Mouse (Mus musculus) heart, embryonic 13.5 days (tissue): ENCODE measurements around the gene Hltf. TPM values are rescaled to one million over a fixed set of nuclear protein-coding genes. Genes with fewer than 3 reads are reported as not detected.
"Not testable (repeated sequence)": the region's sequence is repeated elsewhere in the genome, so short reads cannot be mapped to it uniquely, and the experiment has no call there.

Experiments used
- ATAC-seq: fragments of 200-750 bp; cut with Nextera tagmentation; 2 replicates; pipeline ENCODE4 v1.8.0; 2017; ENCODE audit warnings: moderate TSS enrichment; ENCODE audit not compliant: insufficient number of reproducible peaks, low FRiP score, low TSS enrichment; ENCODE audit errors: extremely low read depth
- H3K27ac ChIP-seq: fragments of 300-500 bp; sonication (generic); replicated peaks from 2 replicates; pipeline ENCODE4 v1.5.1; 2015; ENCODE audit warnings: moderate library complexity, mild to moderate bottlenecking, inconsistent platforms
- H3K27me3 ChIP-seq: fragments of 300-500 bp; sonication (generic); replicated peaks from 2 replicates; pipeline ENCODE4 v1.6.1; 2015; ENCODE audit warnings: mild to moderate bottlenecking, inconsistent platforms
- H3K36me3 ChIP-seq: fragments of 300-500 bp; sonication (generic); 2 replicates; pipeline ENCODE4 v1.6.1; 2015; ENCODE audit warnings: mild to moderate bottlenecking, inconsistent platforms
- H3K4me1 ChIP-seq: fragments of 300-500 bp; sonication (generic); 2 replicates; pipeline ENCODE4 v1.6.1; 2015; ENCODE audit warnings: inconsistent platforms
- H3K4me2 ChIP-seq: fragments of 300-500 bp; sonication (generic); 2 replicates; pipeline ENCODE4 v1.6.1; 2015; ENCODE audit warnings: inconsistent platforms, mild to moderate bottlenecking, moderate library complexity
- H3K4me3 ChIP-seq: fragments of 300-500 bp; sonication (generic); 2 replicates; pipeline ENCODE4 v1.5.1; 2015; ENCODE audit warnings: moderate library complexity, mild to moderate bottlenecking, inconsistent platforms
- H3K9ac ChIP-seq: fragments of 300-500 bp; sonication (generic); 2 replicates; pipeline ENCODE4 v1.6.1; 2015; ENCODE audit warnings: inconsistent platforms, mild to moderate bottlenecking, moderate library complexity
- H3K9me3 ChIP-seq: fragments of 300-500 bp; sonication (generic); 2 replicates; pipeline ENCODE4 v1.6.1; 2016; ENCODE audit warnings: inconsistent platforms
- WGBS: fragments of 180-500 bp; shearing (Covaris S2); methylation state at CpG from one replicate; pipeline ENCODE4 v1.1.7; 2015; ENCODE audit warnings: mixed read lengths; 5-methylcytosine and 5-hydroxymethylcytosine counted together
- polyA plus RNA-seq: library from polyadenylated mRNA; unstranded; fragments of >200 nt; fragmentation: Nextera tagmentation; extraction: Ambion mirVana; gene quantifications from 2 replicates; pipeline ENCODE4 v1.2.1, GENCODE M21; 2015

The Hltf gene
- polyA plus RNA-seq, 1 experiment from 2014 or later, result 14.1 TPM

- Histone ChIP-seq H3K27ac (peak overlapping the region; percentile 76), H3K9me3 (no peaks in the 10 kb centered on the region), H3K4me2 (peak overlapping the region; percentile 90), H3K9ac (peak overlapping the region; percentile 85), H3K27me3 (no peaks in the 10 kb centered on the region), H3K36me3 (peaks cover 10% of the 10 kb centered on the region), H3K4me1 (peaks cover 13% of the 10 kb centered on the region), H3K4me3 (peak overlapping the region; percentile 92)
- no peak for ATAC-seq
- 14% methylated on average over 10 of the region's 10 CpGs for WGBS
Measured at GRCm38 (mm10) chr3:20033761-20034718, 23.6 kb upstream of the Hltf start.

GRCm38 (mm10) chr3:20034719-20035404 lies 22.7 kb upstream of the Hltf start, which contains the start of gene Hps3:
TSS of gene Hps3 (minus strand) at chr3:20035315.
- H3K4me2 ChIP-seq, result peak within 1 kb of the TSS; percentile 90
- H3K36me3 ChIP-seq, result peaks cover 9% of the 10 kb centered on the region
- peaks cover 13% of the 10 kb centered on the region for H3K4me1 ChIP-seq
- no peaks in the 10 kb centered on the region for H3K9me3 ChIP-seq
- peak within 1 kb of the TSS; percentile 85 for H3K9ac ChIP-seq
- ATAC-seq, result peak; percentile 96
- peak within 1 kb of the TSS; percentile 92 for H3K4me3 ChIP-seq
- peak within 1 kb of the TSS; percentile 76 for H3K27ac ChIP-seq
- no peaks in the 10 kb centered on the region for H3K27me3 ChIP-seq
- under 1% methylated on average over 47 of the region's 47 CpGs for WGBS

- ATAC-seq, result no peak
- H3K27me3 ChIP-seq, result no peaks in the 10 kb centered on the region
- no peaks in the 10 kb centered on the region for H3K36me3 ChIP-seq
- no peak overlapping the region for H3K4me2 ChIP-seq
- peaks cover 13% of the 10 kb centered on the region for H3K4me1 ChIP-seq
- no peak overlapping the region for H3K9ac ChIP-seq
- no peak overlapping the region for H3K4me3 ChIP-seq
- H3K27ac ChIP-seq, result no peak overlapping the region
- WGBS, result 80% methylated on average over 4 of the region's 4 CpGs
- no peaks in the 10 kb centered on the region for H3K9me3 ChIP-seq
Measured at GRCm38 (mm10) chr3:20036069-20036468, 21.5 kb upstream of the Hltf start.

- H3K27me3 ChIP-seq, H3K4me3 ChIP-seq, H3K36me3 ChIP-seq, ATAC-seq, H3K9me3 ChIP-seq, H3K4me1 ChIP-seq, H3K27ac ChIP-seq, H3K4me2 ChIP-seq, H3K9ac ChIP-seq: not testable (repeated sequence)
- WGBS, result 89% methylated on average over 7 of the region's 7 CpGs
Measured at GRCm38 (mm10) chr3:20041461-20041860, 16.1 kb upstream of the Hltf start.

GRCm38 (mm10) chr3:20044736-20045135 lies 12.9 kb upstream of the Hltf start:
- not testable (repeated sequence) for H3K4me1 ChIP-seq, ATAC-seq, H3K4me2 ChIP-seq, H3K36me3 ChIP-seq, H3K4me3 ChIP-seq, H3K9ac ChIP-seq, H3K9me3 ChIP-seq, H3K27ac ChIP-seq, H3K27me3 ChIP-seq
- 66% methylated on average over 3 of the region's 3 CpGs for WGBS

GRCm38 (mm10) chr3:20058197-20058541 lies 558 bp downstream of the Hltf start:
- peaks cover 12% of the 10 kb centered on the region for H3K4me1 ChIP-seq
- H3K27me3 ChIP-seq, result no peaks in the 10 kb centered on the region
- peak overlapping the region; percentile 87 for H3K4me3 ChIP-seq
- under 1% methylated on average over 8 of the region's 9 CpGs for WGBS
- ATAC-seq, result no peak
- H3K4me2 ChIP-seq, result peak overlapping the region; percentile 80
- H3K9ac ChIP-seq, result peak overlapping the region; percentile 85
- no peaks in the 10 kb centered on the region for H3K9me3 ChIP-seq
- H3K27ac ChIP-seq, result peak overlapping the region; percentile 73; the same call in 1 of the 2 replicates
- peaks cover 26% of the 10 kb centered on the region for H3K36me3 ChIP-seq

- peak; percentile 25; the same call in 1 of the 2 replicates for ATAC-seq
Measured at GRCm38 (mm10) chr3:20076145-20077053, 18.8 kb downstream of the Hltf start.

GRCm38 (mm10) chr3:20082161-20082560 lies 24.6 kb downstream of the Hltf start:
- peak overlapping the region; percentile 60 for H3K9ac ChIP-seq
- no peaks in the 10 kb centered on the region for H3K27me3 ChIP-seq
- H3K4me2 ChIP-seq, result peak overlapping the region; percentile 52
- WGBS, result 25% methylated on average over 3 of the region's 3 CpGs
- peaks cover 31% of the 10 kb centered on the region for H3K4me1 ChIP-seq
- no peaks in the 10 kb centered on the region for H3K9me3 ChIP-seq
- peak overlapping the region; percentile 97 for H3K27ac ChIP-seq
- peak; percentile 74; the same call in 1 of the 2 replicates for ATAC-seq
- peaks cover 44% of the 10 kb centered on the region for H3K36me3 ChIP-seq
- H3K4me3 ChIP-seq, result no peak overlapping the region

More at GRCm38 (mm10) chr3:20076145-20077053, 18.8 kb downstream of the Hltf start:
- H3K4me3 ChIP-seq, result peak overlapping the region; percentile 8; the same call in 1 of the 2 replicates
- peak overlapping the region; percentile 85 for H3K27ac ChIP-seq
- peak overlapping the region; percentile 50 for H3K4me2 ChIP-seq
- H3K4me1 ChIP-seq, result peaks cover 25% of the 10 kb centered on the region
- H3K9ac ChIP-seq, result no peak overlapping the region
- H3K36me3 ChIP-seq, result peaks cover 44% of the 10 kb centered on the region
- WGBS, result 55% methylated on average over 11 of the region's 11 CpGs
- no peaks in the 10 kb centered on the region for H3K9me3 ChIP-seq
- no peaks in the 10 kb centered on the region for H3K27me3 ChIP-seq

- no peak for ATAC-seq
- Histone ChIP-seq H3K27ac (no peak overlapping the region), H3K9ac (no peak overlapping the region), H3K27me3 (no peaks in the 10 kb centered on the region), H3K4me1 (peaks cover 6% of the 10 kb centered on the region; the same call in 1 of the 2 replicates), H3K9me3 (no peaks in the 10 kb centered on the region), H3K36me3 (peaks cover 43% of the 10 kb centered on the region), H3K4me3 (no peak overlapping the region), H3K4me2 (no peak overlapping the region)
- WGBS, result 66% methylated on average over 3 of the region's 3 CpGs
Measured at GRCm38 (mm10) chr3:20103830-20104229, 46.2 kb downstream of the Hltf start.

- peaks cover 48% of the 10 kb centered on the region for H3K36me3 ChIP-seq
- no peak for ATAC-seq
Measured at GRCm38 (mm10) chr3:20104318-20104717, 46.7 kb downstream of the Hltf start.

More at GRCm38 (mm10) chr3:20104318-20104717, 46.7 kb downstream of the Hltf start:
- Histone ChIP-seq H3K9ac (no peak overlapping the region), H3K27me3 (no peaks in the 10 kb centered on the region), H3K9me3 (no peaks in the 10 kb centered on the region), H3K4me3 (no peak overlapping the region), H3K4me2 (no peak overlapping the region), H3K4me1 (peaks cover 6% of the 10 kb centered on the region; the same call in 1 of the 2 replicates), H3K27ac (0 out of 2 replicates have a peak overlapping the region, but pooled peaks have one; percentile 20)
- WGBS, result 64% methylated on average over 8 of the region's 8 CpGs
